Mouse (Mus musculus) bone marrow macrophage, adult 2 months (primary cell): ENCODE data around the gene Acsm5.

Source experiments
- CTCF ChIP-seq: IDR thresholded peaks from 2 replicates; pipeline ENCODE4 v1.5.1; 2012; ENCODE audit warnings: low read depth, mild to moderate bottlenecking, low read length, moderate library complexity
- POLR2A ChIP-seq: IDR thresholded peaks from 2 replicates; pipeline ENCODE4 v1.6.1; 2012; ENCODE audit warnings: mild to moderate bottlenecking, low read depth, low read length, borderline replicate concordance

DNA sequence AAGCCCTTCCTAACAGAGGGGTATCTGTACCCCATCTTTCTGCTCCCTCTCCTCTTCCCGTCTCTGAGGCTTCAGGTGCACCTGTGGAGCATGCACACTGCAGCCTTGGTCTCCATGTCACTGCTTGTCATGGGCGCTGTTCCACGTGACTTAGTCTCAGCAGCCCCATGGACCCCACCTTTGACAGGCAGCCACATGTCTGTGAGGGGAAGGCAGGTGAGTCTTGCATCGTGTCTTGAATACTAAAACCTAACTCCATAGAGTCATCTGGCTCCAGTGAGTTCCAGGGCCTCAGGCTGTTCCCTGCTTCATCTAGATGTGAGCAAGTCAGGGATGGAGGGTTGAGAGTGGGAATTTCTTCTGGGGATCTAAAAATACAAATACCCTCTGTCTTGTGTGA lies 35.1 kb upstream of the Acsm5 start:
- no peak for TF ChIP-seq CTCF
- TF ChIP-seq POLR2A = no peak
